Mouse (Mus musculus) spleen, postnatal 10 days (tissue): ENCODE results near the gene Saa3.
"Not testable (repeated sequence)": the region's sequence is repeated elsewhere in the genome, so short reads cannot be mapped to it uniquely, and the experiment has no call there.

Source experiments
- DNase-seq, 2 experiments: peaks; one replicate each; pipeline ENCODE4 v3.0.0; 2021 to 2022; ENCODE audit warnings: low spot score in 2 of 2

Gene Saa3

DNA sequence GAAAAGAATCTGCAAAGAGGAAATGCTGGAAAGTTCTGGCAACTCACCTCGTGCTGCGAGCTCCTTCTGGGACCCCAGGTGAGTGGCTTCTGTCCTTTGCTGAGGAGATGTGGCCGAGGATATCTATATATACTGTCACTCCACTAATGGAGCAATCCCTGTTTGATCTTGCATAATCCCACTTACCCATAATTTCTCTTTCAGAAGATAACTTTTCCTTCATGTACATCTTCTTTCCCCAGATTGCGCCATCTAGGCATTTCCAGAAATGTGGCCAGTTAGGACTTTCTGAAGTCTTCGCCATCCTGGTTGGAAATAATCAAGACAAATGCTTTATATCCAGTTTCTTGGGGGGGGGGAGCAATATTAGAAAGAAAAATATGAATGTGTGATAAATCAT is at the start of gene Saa3:
Gene Saa3 (minus strand): TSS at position 101 of the 400 bp plus-strand sequence.
- DNase-seq: no peak

DNA sequence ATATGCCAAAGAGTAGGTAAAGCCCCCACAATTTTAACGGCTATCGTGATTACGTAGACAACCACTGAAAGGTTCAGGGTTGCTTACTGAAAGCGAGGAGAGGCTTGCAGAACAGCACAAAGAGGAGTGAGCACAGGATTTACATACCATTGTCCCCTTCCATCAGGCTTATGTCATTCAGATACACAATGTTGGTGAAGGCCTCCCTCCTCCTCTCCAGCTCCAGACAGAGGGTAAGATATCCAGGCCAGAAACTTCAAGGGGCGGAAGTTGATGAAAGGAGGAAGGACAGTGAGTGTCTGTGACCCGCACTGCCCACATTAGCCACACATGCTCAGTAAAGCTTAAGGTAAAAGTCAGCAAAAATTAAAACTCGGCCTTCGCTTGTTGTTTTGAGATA is 49.2 kb upstream of the Saa3 start:
- no peak for DNase-seq

DNA sequence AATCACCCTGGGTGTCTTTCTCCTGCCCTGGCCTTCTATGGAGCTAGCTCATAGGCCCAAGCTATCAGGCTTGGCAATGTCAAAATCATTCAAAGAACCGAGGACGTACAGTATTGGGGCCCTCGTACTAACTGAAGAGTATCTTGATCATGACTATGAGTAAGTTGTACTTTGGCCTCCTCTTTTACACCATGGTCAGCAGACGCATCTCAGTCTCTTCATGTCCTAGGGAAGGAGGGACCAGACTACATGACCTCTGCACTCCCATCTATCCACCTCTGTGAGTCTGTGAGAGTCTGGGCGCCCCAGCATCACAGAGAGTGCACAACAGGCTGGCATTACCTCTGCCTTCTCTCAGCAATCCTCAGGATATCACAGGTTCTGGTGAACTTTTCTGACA is 47.1 kb upstream of the Saa3 start:
- DNase-seq: no peak

DNA sequence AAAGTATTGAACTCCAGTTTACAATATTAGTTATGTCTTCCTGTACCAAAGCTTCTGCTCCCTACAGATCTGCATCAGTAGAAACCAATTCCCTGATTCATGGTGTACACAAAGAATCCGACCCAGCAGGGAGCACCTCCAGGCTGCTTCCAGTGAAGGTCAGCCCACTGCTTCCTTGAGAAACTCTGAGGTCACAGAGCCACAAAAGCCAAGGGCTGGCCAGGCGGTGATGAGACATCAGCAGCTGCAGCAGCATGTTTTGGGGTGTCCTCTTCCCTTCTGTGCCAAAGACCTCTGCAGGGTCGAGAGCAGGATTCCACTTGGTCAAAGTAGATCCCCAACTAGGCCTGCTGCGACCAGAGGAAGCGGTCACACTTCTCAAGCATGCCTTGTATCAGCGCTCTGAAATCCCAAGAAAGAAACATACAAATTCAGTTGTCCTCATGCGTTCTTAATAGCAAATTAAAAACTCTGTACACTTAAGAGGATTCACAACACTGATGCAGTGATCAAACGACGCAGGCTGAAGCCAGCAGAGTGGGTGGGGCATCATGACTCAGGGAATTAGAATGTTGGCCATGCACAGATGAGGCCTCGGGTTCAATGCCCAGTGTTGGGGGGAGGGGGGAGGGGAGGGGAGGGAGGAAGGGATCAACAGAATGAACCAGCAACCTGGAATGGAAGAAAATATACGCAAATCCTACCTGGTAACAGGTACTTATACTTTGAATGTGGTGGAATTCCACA is 45.7 kb upstream of the Saa3 start:
- DNase-seq: no peak

DNA sequence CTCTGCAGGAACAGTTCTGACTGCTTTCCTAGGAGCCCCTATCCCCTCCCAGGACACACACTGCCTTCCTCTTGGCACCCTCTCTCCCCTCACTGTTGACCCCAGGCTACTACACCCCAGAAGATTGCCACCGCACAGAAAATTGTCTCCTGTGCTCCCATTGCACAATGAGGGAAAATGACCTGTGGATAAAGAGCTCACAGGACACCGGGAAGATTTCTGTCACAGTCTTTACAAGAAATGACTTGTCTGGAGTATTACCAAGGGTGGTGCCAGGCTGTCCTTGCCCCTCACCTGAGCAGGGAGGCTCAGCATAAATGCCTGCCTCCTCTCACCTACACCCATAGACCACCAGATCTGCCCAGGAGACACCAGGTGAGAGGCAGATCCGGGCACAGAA is 36.0 kb upstream of the Saa3 start, which contains the start of gene Saa2:
Gene Saa2 (plus strand): TSS at position 301 of the 400 bp plus-strand sequence.
- no peak for DNase-seq

DNA sequence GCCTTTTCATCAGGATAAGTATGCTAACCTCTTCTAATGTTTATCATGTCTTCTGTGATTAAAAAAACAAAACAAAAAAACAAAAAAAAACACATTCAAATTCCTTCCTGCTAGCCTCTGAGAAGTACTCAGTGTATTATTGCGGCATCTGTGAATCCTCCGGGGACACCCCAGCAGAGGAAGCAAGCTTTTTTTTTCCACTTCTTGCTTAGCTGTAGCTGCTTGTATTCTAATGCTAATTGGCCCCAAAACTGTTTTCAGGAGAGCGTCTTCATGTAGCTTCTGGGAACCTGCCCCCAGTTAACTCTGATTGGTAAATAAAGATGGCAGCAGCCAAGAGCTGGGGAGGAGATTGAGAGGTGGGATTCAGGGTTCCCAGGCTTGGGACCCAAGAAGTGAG is 33.0 kb upstream of the Saa3 start:
- DNase-seq: no peak

DNA sequence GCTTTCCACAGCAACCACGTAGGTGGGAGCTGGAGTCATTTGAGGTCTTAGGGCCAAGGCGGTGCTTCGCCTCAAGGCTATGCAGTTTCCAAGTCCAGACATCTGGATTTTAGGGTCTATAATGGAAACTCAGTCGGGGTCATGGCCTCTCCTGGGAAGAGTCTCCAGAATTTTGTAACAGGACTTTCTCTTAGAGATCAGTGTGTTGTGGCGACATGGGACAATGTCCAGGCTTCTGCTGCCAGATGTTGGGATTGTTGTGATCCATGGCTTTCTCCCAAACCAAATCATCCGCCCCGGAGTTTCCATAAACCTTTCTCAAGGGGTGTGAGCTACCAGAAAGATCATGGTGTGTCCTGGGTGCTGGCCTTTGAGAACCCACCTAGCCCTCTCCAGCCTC is 30.9 kb upstream of the Saa3 start:
- no peak for DNase-seq

DNA sequence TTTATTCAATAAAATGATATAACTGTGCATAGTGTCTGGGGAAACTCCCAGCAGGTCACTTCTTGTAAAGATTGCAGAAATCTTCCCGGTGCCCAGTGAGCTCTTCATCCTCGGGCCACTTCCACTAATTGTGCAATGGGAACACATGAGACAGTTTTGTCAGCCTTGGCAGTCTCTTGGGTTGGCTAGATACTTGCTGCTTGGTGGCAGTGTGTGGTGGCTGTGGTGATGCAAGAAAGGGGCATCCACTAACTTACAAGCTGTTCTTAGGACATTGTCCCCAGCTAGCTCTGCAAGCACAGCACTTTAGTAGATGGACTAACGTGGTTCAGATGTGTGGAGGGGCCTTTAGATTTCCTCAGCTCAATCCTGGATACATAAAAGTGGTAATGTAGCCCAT is 30.3 kb upstream of the Saa3 start:
- no peak for DNase-seq

DNA sequence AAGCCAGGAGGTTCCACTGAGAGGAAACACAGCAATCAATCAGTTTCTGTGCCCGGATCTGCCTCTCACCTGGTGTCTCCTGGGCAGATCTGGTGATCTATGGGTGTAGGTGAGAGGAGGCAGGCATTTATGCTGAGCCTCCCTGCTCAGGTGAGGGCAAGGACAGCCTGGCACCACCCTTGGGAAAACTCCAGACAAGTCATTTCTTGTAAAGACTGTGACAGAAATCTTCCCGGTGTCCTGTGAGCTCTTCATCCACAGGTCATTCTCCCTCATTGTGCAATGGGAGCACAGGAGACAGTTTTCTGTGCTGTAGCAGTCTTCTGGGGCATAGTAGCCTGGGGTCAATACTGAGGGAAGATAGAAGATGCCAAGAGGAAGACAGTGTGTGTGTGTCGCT is 27.4 kb upstream of the Saa3 start, which contains the start of gene Saa1:
Gene Saa1 (minus strand): TSS at position 101 of the 400 bp plus-strand sequence.
- DNase-seq: not testable (repeated sequence)

DNA sequence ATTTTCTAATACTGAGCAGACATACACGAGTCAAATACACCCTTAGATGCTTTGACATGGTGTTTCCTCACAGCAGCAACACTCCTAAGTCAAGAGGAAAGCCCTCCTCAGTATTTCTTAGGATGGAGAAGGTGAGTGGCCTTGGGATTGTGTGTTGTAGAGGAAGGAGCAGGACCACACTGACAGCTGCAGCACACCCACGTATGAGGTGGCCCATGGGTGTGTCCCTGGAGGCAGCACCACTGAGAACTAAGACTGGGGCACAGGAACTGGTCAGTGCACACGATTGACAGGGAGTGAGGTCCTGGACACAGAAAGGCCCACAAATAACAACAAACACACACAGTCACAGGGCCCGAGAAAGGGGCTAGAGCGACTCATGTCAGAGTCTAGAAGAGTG is 24.5 kb upstream of the Saa3 start:
- DNase-seq: not testable (repeated sequence)

DNA sequence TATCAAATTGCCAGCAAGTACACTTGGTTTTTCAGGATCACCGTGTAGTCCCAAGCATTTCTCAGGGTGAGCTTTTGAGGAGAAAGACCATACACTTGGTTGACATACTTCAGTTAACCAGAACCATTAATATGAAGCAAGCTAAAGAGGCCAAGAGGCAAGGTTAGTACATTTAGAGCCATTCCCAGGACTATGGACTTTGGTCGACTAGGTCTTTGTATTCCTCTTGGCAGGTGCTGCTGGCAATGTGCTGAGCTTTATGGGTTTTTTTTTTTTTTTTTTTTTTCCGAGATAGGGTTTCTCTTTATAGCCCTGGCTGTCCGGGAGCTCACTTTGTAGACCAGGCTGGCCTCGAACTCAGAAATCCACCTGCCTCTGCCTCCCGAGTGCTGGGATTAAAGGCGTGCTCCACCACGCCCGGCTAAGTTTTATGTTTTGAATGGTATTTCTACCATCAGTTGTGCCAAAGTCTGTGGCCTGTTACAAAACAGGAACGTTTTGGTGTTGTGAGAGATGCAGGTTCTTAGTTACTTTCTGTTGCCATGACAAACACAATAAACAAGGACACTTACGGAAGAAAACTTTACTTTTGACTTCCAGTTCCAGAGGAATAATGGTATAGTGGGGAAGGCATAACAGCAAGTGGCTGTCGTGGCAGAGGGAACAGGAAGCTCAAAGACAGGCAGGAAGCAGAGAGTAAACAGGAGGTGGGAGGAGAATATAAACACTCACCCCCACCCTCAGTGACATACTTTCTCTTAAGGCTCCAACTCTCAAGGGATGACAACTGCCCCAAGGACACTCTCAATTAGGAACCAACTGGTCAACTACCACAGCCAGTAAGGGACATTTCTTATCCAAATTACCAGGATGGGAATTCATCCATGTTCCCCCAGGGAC is 23.3 kb upstream of the Saa3 start:
- DNase-seq: no peak

DNA sequence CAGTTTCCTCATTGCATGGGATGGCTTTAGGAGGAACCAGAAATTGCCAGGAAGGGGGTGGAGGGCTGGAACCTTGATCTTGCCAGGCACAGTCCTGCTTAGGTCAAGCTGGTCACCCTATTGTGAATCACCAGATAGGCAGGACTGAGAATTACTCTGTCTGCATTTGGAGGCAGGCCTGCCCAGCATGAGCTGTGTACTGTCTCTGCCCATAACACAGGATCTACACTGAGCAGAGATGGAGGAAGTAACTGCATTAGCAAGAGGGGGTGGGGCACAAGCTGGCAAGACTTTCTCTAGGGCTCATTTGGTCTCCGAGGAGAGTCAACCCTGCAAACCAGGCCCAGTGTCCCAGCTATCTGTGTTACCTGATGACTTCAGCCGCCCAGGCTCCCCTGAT is 19.5 kb upstream of the Saa3 start:
- peak in 1 of 2 experiments; percentile 58 for DNase-seq

DNA sequence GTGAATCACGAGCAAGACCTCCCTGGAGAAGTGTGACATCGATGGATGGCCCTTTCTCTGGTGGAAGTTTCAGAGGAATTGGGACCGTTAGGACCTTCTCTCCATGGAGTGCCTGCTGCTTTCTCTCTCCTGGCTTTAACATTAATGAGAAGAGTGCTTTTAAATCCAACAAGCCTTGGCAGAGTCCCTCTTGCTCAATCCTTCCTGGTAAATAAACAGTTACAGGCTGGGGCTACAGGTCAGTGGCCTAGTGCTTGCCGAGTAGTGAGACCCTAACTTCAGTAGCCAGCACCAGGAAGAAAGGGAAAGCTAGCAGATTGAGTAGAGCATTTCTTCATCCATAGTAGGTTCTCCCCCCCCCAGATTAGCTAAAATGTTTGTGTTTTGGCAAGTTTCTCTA is 17.0 kb upstream of the Saa3 start, which contains the start of gene Saa4:
Gene Saa4 (minus strand): TSS at position 146 of the 400 bp plus-strand sequence.
- no peak for DNase-seq

DNA sequence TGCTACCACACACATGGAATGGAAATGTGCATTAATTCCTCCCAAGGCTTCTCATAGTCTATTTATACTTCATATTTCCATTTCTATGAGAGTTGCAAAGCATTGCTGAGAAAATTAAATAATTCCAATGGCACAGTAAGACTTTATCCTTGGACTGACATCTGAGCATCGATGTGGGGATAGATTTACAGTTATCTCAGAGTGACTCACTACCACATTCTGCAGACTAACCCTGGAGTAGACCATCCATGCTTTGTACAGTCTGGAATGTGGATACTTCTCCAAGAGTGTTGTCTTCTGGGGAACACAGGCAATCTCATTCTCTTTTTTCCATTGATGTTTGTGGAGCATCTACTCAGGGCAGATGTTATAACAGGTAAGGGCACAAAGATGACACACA is 12.1 kb upstream of the Saa3 start:
- no peak for DNase-seq

DNA sequence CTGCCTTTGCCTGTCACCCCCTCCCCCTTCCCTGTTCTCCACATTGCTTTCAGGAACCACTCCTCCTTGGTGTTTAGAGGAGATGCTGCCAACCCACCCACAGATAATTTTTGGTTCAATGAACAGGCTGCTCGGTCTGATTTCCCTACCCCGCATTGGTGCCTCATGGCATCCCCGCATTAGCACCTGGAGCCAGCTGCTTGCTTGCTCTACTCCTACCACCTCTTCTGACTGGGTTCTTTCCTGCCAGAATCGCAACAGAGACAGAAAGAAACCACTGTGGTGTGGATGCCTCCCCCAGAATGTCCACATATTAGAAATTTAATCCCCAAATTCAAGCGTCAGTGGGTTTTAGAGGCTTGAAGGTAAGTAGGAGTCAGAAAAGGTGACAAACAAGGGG is 8.9 kb upstream of the Saa3 start:
- DNase-seq: no peak

DNA sequence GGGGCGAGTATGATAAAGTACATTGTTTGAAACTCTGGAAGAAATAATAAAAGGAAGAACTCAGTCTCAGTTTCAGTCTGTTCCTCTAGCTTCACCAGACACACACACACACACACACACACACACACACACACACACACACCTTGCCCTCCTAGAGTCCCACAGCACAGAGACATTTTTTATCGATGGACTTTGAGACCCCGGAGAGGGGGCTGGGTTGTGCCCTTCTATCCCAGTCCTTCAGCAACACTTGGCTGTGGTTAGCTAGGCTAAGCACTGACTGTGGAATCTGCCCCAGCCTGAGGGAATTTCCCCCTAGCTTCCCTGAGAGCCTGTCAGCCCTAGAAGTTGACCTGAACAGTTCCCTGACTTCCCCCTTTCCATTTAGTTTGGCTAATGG is 8.3 kb upstream of the Saa3 start:
- DNase-seq: no peak

DNA sequence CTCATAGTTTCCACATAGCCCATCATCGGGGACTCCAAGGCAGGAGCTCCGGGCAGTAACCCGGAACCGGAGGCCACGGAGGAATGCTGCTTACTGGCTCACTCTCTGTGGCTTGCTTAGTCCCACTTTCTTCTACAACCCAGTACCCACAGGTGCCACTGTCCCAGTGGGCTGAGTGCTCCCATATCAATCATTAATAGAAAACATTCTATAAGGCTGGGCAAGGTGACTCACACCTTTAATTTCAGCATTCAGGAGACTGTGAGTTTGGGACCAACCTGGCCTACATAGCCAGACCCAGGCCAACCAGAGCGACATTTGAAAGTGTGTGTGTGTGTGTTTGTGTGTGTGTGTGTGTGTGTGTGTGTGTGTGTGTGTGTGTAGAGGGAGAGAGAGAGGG is 7.9 kb upstream of the Saa3 start:
- DNase-seq: no peak

DNA sequence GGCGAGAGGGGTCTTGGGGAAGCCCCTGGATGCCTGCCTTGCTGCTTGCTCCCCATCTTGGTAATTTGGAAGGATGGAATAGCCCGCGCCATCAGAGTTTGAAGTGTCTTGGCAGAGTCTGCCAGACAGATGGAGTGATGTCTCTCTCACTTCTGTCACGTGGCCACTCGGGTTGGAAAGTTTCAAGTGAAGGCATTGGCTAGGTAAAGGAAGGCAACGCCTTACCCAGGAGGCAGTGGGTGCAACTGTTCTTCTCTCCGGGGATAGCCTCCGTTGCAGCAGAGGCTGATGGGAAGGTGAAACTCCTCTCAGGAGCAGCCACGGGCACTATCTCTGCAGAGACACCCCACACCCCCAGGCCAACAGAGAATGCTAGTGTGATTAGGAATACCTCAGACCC is 5.0 kb upstream of the Saa3 start:
- no peak for DNase-seq

DNA sequence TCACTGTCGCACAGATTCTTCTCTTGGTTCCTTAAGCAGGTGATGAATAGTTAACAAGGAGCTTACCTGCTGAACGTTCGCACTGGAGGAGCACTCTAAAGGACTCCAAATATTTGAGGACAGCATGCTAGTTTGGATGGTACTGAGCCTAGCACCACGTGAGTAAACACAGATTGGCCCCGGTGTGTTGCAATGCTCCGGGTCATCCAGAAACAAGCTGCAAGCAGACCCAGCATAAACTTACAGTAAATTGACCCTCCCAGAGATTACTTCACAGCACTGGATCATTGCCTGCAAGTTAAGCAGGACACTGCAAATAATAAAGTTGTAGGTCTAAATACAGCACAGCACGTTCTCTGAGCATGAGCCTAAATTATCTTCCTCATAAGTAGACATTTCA is 4.0 kb upstream of the Saa3 start:
- no peak for DNase-seq

DNA sequence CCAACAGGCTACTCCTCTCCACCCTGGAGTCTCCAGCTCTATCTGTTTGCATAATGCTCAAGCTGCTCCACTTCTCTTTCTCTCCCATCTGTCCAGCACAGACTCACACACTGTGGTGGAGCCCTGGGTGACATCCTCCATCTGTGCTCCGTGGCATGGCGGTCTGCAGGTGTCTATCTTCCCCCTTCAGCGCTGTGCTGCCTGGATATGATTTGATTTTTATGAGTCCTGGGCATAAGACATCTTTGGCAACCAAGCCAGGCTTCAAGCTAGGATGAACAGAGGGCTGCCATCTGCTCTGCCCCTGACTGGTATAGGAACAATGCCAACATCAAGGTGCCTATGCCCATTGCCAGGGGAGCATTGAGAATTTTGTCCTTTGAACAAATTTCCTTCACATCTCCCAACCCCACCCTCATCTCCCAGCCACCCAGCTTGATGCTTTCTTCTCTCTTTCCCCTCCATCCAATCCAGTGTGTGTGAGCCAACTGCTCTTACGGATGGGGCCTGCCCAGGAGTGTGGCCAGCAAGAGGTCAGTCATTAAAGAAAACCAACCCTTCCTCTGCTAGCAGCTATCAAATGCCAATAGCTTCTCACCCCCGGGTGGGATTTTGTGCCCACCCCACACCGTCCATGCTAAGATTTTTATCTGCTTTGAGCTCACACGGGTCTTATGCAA is 3.2 kb upstream of the Saa3 start:
- DNase-seq: no peak

DNA sequence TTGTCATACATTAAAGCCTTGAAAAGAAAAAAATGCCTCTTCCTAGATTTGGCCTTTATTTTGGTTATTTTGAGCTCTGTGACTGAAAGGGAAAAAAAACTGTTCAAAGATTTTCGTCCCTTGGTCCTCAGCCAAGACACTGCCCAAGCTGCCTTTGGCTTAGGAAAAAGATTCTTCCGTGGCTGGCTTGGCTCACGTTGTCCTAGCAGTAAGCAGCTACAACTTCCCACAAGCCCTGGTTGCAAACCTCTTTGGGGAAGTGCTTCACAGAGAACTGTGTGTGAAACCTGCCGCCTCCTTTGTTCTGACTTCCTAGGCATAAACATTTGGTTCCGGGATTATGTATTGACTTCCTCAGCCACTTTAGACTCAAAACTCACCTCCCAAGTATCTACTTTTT is 1.4 kb upstream of the Saa3 start:
- DNase-seq: no peak

DNA sequence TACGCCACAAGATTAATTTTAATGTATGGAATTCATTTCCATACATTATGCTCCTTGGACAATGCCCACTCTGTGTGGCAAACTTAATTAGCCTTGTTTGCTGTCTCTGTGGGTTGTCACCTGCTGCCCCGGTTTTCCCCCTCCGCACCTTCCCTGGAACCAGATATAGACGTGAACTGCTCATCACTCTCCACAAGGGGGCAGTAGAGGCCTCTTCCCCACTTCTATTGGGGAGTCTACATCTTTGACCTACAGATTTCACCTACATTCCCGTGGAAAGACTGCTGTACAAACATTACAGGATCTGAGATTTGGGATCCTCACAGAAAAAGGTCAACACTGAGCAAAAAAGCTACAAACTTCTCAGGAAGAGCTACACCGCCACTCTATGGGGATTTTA is 982 bp downstream of the Saa3 start:
- peak; percentile 57 to 78 for DNase-seq
